Mouse (Mus musculus) spleen, embryonic (tissue): Measurements from ENCODE around the gene Fmnl3.

Experiments
- CTCF ChIA-PET: fragments of 350-600 bp; sonication (Branson Sonifier 250); formaldehyde crosslinking; loops from one replicate; lab custom pipeline; 2022; lab: Charles Lee

Gene Fmnl3

DNA sequence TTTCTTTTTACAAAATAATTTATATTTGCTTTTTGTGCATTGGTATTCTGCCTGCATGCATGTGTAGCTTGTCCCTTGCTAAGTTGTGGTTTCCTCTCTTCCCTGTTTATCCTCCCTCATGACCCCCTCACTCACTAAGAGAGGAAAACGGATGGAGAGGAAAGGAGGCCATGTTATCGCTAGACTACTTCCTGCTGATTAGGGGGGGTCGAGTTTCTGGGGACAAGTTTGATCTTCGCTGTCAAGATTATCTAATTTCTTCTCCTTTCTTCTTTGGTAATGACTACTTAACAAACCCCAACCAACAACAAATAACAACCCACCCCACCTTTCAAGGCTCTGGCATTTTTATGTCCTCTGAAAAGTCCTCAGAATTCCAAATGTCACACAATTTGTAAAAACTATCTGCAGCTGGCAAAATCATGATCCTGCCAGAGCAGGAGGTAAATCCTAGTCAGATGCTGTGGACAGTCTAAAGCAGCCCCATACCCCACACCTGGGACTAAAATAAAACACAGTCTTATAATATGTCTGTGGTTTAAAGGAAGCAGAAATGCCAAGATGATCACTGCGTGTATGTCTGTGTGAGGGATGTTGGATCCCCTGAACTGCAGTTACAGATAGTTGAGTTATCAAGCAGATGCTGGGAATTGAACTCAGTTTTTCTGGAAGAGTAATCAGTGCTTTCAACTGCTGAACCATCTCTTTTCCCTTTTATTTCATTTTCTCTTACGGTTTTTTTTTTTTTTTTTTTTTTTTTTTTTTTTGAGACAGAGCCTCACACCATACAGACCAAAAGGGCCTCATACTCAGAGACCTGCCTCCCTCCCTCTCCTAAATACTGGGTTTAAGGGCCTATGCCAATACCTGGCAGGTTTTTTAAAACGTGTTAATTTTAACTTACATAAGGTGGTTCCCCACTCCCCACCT, 20.5 kb upstream of the Fmnl3 start:
- CTCF ChIA-PET: interaction anchor here (0.5 kb wide), 1 partner anchor 25 kb away, joined by 7 read pairs; no protein-coding TSS in a partner anchor

GRCm38 (mm10) chr15:99387976-99388375, 17.7 kb upstream of the Fmnl3 start:
- CTCF ChIA-PET: interaction anchor here (0.6 to 0.7 kb wide), 3 partner anchors 100 to 1249 kb away, joined by 3 to 4 read pairs (median 3); no protein-coding TSS in a partner anchor

DNA sequence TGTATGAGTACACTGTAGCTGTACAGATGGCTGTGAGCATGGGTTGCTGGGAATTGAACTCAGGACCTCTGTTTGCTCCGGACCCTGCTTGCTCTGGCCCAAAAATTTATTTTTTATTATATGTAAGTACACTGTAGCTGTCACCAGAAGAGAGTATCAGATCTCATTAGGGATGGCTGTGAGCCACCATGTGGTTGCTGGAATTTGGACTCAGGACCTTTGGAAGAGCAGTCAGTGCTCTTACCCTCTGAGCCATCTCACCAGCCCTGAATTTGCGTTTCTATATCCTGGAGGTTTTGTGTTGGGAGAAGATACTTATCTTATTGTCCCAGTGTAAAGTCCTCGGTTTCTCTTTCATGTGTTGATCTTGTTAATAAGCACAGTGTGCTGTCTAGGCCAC, 16.5 kb upstream of the Fmnl3 start:
- CTCF ChIA-PET: interaction anchor here (0.6 to 1.0 kb wide), 2 partner anchors 57 to 1214 kb away, joined by 4 to 19 read pairs; no protein-coding TSS in a partner anchor

- CTCF ChIA-PET: interaction anchor here (1.0 kb wide), 1 partner anchor 56 kb away, joined by 4 read pairs; no protein-coding TSS in a partner anchor
Observed at GRCm38 (mm10) chr15:99386110-99386509, 15.8 kb upstream of the Fmnl3 start.

GRCm38 (mm10) chr15:99384071-99384470, 13.8 kb upstream of the Fmnl3 start:
- CTCF ChIA-PET: no interaction called here

- CTCF ChIA-PET: no interaction called here
Observed at GRCm38 (mm10) chr15:99382893-99383292, 12.6 kb upstream of the Fmnl3 start.

GRCm38 (mm10) chr15:99376240-99376639, 6.0 kb upstream of the Fmnl3 start:
- CTCF ChIA-PET: interaction anchor here (0.6 to 0.7 kb wide), 2 partner anchors 39 to 183 kb away, joined by 3 to 15 read pairs; no protein-coding TSS in a partner anchor

DNA sequence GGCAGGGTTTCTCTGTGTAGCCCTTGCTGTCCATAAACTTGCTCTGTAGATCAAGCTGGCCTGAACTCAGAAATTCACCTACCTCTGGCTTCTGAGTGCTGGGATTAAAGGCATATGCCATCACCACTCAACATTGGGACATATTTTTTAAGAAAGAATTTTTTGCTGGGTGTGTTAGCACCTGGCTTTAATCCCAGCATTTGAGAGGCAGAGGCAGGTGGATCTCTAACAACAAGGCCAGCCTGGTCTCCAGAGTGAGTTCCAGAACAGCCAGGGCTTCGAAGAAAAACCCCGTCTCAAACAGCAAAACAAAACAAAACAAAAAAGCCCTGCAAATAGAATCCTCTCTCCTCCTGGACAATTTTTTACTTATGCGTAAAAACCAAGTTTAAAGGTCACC, 5.3 kb upstream of the Fmnl3 start:
- CTCF ChIA-PET: no interaction called here

GRCm38 (mm10) chr15:99375036-99375435, 4.8 kb upstream of the Fmnl3 start:
- CTCF ChIA-PET: no interaction called here

DNA sequence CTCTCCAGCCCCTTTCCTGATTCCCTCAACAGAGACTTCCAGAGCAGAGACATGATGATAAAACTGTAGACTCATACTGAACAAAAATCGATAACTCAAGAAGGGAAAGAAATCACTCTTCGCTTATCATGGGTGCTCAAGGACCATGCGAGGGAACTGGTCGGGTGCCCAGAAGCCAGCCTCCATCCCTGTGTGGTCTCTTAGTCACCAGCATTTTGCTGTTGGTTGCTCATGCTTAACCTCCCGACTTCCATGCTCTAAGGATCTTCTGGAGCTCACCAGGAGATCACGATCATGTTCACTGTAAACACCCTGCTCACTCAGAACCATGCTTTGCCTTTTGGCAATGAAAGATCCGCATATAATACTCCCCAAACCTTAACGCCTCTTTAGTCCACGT, 2.5 kb upstream of the Fmnl3 start:
- CTCF ChIA-PET: no interaction called here

DNA sequence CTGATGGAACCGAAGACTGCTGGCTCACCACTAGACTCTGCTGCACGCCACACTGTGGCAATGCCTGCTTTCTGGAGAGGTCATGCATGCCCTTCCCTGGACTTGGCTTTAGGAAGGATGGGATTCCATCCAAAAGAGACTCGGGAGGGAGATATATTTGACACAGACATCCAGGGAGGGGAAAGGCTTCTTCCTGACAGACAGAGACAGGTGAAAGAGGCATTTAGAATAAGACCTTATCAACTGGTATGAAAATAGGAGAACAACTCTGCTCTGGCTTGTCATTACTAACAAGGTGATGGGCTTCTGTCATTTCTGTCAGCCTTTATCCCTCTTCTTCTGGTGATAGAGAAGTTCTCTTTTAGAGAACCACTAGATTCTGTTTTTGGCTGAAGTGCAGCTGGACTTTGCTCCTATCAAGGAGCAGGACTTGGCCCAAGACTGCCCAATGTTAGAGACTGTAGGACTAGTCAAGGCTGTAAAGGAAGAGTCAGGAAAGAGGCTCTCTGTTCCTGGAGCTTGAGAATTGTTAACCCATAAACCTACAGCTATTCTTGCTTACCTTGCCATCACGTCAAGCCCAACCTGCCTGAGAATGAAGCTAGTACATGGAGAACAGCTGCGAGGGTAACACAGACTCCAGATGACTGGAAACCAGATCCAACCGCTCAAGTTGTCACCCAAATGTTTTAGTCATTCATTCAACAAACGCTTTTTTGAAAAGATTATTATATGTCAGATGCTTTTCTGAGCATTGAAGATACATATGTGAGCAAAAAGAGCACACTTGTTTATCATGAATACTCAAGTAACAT, 1.5 kb upstream of the Fmnl3 start:
- CTCF ChIA-PET: interaction anchor here (0.7 to 0.8 kb wide), 2 partner anchors 26 to 53 kb away, joined by 6 to 10 read pairs; no protein-coding TSS in a partner anchor

- CTCF ChIA-PET: interaction anchor here (0.6 to 1.8 kb wide), 4 partner anchors 15 to 40 kb away, joined by 3 to 18 read pairs (median 4); no protein-coding TSS in a partner anchor
Observed at GRCm38 (mm10) chr15:99369391-99370171, 701 bp downstream of the Fmnl3 start.

- CTCF ChIA-PET: interaction anchor here (0.7 kb wide), 2 partner anchors 17 to 492 kb away, joined by 5 read pairs; no protein-coding TSS in a partner anchor
Observed at GRCm38 (mm10) chr15:99368583-99369266, 1.6 kb downstream of the Fmnl3 start.

DNA sequence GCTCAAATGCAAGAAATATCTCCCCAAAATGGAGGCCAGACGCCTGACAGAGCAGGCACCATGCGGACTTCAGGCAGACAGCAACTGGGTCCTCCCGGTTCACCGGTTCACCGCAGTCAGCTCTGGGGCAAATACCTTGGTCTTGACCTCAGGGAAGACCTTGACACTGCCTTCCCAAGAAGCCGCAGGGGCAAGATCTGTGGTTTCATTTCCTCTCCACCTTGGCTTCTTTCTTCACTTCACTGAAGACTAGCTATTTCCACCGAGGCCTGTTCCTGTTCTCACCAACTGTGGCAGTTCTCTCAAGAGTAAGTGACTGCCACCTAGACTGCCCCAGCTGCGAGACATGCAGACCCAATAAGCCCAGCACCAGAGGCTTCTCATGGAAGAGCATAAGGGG, 5.4 kb downstream of the Fmnl3 start:
- CTCF ChIA-PET: interaction anchor here (1.1 kb wide), 1 partner anchor 23 kb away, joined by 3 read pairs; no protein-coding TSS in a partner anchor

DNA sequence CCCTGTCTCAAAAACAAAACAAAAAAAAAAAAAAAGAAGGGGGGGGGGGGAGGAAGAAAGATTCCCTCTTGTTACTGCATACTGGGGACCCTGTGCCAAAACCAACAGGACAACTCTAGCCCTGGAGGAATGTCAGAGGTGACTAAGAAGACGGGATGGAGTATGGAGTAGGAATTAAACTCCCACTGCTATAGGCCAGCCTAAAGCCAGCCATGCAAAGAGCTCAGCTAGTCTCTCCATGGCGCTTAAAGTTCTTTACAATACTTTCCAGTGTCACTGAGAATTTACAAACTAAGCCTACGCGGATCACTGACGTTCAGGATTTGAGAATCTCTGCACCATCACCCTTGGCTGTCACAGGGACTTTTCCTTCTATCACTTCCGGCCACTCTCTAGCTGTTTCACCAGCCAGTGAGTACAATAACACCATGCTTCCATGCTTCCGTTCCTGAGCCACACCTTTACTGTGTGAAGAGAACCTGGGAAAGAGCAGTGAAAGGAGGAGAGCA, 6.2 kb downstream of the Fmnl3 start:
- CTCF ChIA-PET: interaction anchor here (0.6 to 1.1 kb wide), 3 partner anchors 20 to 39 kb away, joined by 3 to 4 read pairs (median 3); no protein-coding TSS in a partner anchor

DNA sequence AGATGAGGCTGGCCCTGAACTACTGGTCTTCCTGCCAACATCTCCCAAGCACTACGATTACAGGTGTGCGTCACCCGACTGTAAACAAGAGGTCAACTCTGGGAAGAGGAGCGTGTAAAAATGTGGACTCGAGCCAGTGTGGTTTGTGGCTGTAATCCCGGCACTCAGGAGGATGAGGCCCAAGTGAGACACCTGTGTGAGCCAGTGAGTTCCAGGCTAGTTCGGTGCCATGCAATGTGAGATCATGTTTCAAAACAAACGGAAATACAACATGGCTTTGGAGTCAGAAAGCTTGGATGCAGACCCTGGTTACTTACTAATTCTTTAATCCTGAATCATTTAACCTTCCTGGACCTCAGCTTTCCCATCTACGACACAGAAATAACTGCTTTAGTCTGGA, 11.3 kb downstream of the Fmnl3 start:
- CTCF ChIA-PET: no interaction called here

DNA sequence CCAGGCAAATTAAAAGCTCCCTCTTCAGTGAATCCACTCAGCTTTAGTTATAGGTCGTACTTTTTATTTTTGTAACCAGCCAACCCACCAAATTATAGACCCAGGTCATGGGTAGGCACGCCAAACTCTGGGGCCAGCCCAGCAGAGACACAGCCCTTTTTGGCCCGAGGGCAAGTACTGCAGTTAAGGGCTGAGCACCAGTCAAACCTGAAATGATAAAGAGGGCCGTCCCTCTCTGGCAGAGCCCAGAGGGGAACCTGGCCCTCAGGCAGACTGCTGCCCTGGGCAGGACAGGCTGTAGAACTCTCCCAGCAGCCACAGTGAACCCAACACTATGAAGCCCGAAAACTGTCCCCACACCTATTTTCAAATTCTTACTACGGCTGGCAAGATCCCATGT, 13.8 kb downstream of the Fmnl3 start:
- CTCF ChIA-PET: interaction anchor here (0.6 kb wide), 1 partner anchor 59 kb away, joined by 10 read pairs; no protein-coding TSS in a partner anchor

DNA sequence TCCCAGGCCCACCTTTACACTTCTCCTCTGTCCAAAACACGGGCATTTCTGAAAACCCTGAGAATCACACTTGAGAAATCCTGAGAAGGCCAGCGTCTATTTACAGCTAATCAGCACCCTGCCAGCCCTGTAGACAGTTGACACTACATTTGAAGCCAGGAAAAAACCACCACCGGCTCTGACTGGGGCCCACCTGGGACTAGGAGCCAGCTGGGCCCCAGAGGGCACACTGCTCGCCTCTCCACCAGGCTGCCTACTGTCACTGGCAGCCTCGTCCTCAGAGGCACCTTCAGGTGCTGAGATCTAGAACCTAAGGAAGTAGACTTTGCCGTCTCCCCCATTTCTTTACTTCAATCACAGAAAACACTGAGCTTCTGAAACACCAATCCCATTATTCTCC, 14.6 kb downstream of the Fmnl3 start:
- CTCF ChIA-PET: interaction anchor here (0.6 kb wide), 1 partner anchor 60 kb away, joined by 10 read pairs; no protein-coding TSS in a partner anchor

- CTCF ChIA-PET: interaction anchor here (0.9 to 1.1 kb wide), 2 partner anchors 9 to 17 kb away, joined by 3 to 5 read pairs; no protein-coding TSS in a partner anchor
Observed at GRCm38 (mm10) chr15:99352306-99352705, 18.0 kb downstream of the Fmnl3 start.
